Mouse (Mus musculus) layer of hippocampus, adult 9-10 months (tissue): ENCODE data around the gene Rnaseh2b.

Experiments used
- DNase-seq: peaks from one replicate; pipeline ENCODE4 v3.0.0; 2022; ENCODE audit warnings: low spot score

Gene Rnaseh2b

DNA sequence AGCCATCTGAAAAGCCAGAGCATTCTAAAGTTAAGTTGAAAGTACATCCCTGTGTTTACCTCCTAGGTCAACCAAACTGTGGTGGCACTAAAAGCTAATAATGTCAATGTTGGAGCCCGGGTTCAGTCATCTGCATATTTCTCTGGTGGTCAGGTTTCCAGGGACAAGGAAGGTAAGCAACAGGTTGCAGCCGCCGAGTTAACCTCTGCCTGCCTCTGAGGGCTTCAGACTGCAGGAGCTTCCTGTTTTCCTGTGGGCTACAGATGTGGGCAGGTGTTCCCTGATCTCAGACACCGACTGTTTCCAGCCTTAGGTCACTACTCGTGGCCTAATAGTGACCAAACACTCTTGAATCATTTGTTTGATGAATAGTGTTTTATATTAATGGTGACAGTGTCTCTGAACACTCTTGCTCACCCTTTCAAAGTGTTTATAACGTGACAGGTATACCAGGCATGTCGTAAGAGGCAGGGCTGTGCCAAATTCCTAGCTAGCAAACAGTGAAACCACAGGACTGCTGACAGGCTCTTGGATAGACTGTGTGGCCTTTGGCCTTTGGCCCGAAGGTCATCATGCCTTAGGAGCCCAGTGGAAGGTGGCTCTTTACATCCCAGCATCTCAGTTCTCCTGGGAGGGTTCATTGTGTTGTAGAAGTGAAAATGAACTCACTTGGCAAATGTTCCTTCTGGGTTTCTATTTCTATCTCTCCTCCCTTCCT, 69.0 kb downstream of the Rnaseh2b start:
- no peak for DNase-seq

DNA sequence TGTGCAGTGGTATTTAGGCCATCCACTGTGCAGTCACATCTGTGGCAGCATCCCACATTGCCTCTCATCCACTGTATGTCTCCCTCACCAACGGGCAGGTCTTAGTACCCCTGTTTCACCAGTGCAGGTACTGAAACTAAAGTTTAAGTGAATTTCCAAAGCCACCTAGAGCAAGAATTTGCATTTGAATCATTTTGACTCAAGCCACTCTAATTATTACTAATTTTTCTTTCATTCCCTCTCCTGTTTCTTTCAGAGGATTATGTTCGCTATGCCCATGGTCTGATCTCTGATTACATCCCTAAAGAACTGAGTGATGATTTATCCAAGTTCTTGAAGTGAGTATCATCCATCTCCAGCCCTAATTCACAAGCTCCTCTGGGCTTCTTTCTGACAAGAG, 71.4 kb downstream of the Rnaseh2b start:
- no peak for DNase-seq

DNA sequence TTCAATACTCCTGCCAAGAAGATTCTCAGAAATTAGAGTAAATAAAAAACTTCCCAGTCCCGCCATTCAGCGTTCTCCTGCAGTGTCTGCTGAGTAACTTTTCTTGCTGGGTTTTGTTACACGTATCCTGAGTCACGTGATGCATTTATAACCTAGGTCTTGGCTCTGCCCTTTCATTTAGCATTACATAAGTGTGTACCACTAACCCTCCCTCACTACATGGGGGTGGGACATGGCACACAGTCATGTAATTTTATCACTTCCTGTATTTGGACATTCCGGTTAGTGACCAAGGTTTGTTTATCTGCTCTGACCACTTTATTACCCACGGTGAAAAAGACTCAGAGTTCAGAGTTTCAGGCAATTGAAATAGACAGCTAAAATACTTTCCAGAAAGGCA, 78.4 kb downstream of the Rnaseh2b start:
- no peak for DNase-seq

DNA sequence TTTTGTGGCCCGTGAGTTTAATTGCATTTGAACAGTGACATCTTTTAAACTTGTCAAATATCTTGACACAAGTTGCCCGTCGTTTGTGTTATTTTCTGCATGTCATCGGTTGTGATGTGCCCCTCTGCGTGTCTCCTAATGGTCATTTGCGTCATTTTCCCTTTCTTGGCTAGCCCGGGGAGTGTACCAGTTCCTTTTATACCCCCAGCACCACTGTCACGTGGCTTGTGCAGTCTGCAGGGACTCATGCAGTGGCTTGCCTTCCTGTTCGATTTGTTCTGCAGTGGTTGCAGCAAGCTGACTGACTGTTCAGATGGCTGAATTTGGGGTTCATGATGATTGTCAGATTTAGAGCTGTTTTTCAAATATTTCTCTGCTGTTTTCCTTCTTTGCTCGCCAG, 81.6 kb downstream of the Rnaseh2b start:
- no peak for DNase-seq

DNA sequence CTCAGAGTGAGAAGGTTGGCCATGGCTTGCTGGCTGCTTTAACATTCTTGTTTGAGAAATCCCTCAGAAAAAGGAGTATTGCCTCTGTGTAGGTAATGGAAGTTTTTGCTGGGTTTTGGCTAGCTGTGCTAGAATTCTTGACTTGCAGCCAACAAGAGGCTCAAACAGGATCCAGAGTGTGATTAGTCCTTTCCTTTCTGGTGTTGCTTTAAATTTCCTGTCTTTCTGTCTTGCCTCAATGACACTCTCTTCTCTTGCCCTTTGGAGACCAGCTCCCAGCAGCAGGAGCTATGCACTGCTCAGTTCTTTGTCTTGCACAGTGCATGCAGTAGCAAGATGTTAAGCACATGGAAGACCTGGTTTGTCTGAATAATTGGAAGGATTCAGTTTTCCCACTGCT, 83.3 kb downstream of the Rnaseh2b start:
- no peak for DNase-seq

DNA sequence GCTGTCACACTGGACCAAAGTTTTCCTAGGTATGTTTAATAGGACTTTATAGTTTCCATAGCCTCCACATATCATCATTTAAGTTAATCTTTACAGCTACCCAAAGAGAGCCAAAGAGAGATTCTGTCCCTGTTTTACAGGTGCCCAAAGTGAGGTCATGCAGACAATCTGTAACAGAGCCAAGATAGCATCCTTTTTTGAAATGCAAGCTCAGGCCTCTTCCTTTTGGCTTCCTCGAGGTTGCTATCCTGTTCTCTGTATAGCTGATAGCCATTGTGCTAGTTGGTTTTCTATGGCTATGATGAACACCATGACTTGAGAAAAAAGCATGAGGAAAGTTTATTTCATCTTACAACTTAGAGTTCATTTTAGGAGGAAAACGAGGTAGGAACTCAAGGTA, 83.7 kb downstream of the Rnaseh2b start:
- no peak for DNase-seq

DNA sequence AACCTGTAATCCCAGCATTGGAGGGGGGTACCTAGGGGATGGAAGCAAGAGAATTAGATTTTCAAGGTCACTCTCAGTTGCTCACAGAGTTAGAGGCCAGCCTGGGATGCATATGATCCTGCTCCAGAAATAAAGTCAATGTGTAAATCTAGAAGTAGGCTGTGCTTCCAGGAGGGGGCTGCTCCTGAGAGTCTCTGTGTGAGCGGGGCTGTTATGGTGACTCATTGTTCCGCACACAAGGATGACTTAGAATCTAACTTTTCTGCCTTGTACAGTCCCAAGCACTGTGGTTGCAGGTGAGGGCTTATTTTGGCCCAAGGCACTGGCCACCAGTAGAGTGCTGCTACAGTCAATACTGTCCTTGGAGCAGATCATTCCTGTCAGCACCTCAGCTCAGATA, 87.0 kb downstream of the Rnaseh2b start:
- no peak for DNase-seq

DNA sequence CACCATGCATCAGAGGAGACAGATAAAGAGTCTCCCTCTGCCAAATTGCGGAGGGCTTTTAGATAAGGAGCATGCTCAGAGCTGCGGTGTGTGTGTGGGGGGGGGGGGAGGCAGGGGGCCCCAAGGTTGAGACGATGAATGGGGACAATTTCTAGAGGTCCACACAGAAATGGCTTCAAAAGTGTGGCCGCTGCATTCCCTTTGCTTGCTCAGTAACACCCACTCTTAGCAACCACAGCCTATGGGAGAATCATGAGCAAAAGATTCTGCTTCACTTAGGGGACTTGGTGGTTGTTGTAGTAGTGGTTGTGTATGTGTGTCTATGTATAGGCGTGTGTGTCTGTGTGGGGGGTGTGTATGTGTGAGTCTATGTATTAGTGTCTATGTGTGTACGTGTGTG, 88.2 kb downstream of the Rnaseh2b start:
- DNase-seq = no peak

DNA sequence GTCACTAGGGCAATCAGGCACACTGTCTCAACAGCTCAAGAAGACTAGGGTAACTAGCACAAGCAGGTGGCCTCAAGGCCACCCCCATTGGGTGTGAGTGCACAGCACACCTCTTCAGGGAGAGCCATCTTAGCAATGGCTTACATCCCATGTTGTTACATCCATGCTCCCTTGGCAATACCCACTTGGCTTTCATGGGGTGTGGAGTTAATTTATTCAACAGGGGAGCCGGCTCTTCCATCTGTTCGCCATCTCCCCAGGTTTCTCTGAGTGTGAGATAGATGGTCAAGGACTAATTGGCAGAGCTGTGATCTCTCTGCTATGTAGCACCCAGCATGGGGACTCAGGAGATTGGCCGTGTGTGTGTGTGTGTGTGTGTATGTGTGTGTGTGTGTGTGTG, 90.7 kb downstream of the Rnaseh2b start:
- no peak for DNase-seq

DNA sequence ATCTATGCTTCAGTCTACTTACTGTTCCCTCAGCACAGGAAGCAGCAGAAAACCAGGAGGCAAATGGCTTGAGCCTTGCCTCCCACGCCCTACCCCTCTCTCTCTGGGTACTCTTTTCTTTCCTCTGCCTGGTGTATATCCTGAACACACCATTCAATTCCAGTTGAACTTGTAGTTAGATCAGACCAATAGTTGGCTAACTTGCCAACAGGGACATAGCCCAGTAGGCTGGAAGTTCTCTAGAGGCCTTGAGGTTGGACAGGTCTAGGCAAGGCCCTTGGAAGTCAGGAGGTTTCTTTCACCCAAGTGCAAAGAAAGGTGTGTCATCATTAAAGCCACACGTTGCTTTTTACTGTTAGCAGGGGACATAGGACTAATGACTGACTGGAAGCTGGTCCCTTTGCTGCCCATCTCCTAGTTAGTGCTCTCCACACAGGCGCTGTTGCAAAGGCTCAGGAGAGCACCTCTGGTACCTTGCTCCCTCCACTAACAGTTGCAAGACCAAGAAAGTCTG, 91.5 kb downstream of the Rnaseh2b start:
- DNase-seq = no peak

DNA sequence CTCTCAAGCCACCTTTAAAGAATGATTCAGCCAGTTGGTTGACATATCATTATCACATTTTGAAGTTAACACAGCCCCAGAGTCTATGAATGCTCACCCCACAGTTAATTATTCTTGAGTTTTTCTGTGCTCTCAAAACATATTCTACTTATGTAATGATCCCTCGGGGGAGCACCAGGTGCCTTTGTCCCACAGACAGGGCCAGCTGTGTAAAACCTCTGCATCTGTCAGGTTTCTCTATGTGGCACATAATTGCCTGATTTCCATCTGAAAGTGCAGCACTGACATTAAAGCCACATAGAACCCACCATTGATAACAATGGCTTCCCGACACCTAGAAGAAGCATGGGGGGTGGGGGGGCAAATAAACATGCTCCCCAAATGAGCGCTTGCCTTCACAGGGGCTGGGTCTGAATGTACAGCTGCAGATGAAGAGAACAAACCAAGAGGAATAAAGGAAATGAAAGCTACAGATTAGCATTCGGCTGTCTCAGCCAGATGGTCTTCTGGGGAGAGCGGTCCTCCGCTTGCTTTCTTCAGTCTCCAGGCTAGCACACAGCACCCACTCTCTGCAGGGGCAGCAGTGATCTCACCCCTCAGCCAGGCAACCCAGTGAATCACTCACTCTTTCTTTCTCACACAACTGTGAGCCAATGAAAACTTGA, 96.8 kb downstream of the Rnaseh2b start:
- peak; percentile 8 for DNase-seq

DNA sequence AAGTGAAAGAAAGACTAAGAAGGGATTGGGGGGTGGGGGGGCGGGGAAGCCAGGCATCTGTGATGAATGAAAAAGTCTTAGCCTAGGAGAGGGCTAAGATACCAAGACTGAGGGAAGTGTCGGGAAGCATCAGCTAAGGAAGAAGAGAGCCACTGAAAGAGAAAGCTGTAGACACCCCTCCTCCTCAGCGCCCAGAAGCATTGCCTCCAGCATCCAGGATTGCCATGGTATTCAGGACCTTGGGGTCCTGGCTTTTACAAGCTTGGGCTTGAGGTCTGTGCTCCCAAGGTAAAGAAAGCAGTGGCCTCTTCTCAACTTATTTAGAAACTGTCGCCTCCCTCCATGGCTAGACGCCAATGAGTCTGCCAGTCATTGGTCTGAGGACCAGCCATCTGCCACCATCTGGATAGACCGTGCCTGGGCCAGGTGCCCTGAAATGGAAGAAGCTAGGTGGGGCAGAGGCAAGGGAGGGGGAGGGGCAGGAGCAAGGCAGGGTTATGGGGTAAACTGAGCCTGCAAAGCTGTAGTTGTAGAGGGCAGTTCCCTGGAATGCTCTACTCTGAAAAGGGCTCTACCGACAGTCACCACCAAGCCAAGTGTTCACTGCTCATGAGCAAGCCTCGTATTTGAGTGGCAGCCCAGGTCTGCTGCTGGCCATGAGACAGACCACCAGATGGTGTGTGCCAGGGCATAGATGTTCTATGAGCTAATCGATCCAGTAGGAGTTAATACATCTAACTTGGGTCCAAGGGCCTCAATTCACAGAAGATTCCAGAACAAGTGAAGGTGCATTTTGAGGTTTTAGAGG, 97.5 kb downstream of the Rnaseh2b start:
- DNase-seq = no peak

DNA sequence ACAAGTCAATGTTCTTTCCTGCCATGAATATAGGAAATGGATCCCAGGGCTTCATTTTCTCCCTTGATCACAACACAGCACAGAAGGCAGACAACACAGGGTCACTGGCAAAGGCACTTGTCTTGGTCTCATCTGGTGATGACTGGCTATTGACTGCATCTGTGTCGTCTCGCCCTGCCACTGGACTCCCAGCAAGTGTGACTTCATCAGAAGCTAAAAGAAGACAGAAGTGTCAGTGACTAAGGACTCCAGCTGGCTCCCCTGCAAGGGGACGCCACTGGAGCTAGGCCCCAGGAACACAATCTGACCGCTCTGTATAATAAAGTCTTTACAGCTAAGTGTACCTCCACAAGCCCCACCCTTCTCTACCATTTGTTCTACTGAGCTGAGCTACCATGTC, 100.4 kb downstream of the Rnaseh2b start:
- DNase-seq = no peak

DNA sequence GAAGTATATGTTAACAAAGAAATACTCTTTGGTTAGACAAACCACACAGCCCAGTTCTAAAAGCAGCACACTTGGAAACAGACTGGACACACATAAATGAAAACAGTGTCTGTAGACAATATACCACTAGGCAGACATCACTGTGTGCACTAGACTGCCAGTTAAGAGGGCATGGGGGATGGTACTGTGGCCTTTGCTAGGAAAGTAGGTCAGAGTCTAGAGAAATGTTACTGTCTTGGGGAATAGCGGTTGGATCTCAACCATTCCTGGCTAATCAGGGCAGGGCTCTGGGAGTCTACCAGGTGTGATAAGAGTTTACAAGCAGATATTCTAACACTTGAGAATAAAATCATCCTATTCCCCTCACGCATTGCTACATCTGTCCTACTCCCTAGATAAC, 103.0 kb downstream of the Rnaseh2b start:
- DNase-seq = no peak

DNA sequence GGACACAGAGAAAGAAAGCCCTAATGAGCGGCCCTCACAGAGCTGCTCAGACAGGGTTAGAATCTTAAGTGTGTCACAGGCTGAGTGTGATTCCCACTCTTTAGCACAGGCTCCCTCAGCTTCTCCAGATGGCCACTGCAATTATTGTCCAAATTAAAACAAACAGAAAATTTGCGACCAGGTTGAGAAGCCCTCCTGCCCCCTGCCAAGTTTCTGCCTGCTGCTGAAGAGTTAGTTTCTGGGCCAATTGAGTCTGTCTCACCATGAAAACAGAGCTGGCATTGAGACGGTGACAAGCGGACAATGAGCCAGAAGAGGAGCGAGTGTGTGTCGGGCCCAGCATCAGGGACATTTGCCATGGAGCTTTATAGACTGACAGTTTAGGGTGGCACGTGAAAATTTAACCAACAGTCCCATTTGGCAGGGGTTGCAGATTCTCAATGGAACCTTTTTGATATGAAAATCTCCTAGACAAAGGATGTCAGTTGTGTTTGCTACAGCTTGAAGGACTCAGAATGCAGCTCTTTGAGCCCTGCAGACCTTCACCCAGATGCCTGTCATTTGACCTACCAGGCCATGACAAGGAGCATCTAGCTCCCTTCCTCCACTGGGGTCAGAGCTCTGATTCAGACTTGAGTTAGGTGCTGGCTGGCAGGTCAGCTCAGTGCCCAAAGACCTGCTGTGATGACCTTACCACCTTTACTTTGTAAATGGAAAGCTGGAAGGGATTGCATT, 123.8 kb downstream of the Rnaseh2b start:
- no peak for DNase-seq

DNA sequence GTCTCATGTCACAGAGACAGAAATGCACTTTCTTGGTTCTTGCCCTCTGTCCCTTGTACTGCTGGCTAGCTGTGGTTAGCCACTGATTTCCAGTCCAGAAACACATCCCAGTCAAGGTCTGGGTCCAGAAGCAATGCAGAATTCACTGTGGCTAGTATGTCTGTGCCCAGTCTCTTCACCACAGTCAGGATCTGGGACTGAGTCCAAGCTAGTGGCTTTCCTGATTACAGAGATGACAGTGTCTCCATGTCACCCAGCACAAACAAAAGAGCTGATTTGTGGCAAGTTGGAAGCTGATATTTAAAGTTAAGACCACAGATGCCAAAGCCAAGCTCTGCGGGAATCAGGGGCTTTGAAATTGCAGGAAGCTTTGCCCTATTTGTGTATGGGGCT, 124.3 kb downstream of the Rnaseh2b start:
- DNase-seq = no peak

DNA sequence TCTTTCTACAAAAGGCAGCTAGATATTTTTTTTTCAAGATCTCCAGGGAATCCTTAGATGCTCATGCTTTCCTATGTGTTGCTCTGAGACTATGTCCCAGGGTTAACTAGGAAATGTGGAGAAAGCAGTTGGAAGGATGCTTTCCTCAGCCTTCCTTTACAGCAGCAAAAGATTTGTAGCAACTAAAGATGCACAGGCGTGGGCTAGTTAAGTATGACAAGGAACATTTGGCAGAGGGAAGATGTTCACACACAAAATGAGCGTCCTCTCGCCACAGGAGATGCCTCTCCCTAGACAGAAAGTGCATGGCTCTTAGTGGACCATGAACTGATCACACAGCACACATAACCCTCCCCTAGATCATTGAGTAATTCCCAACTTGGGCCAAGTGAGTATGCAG, 125.1 kb downstream of the Rnaseh2b start:
- DNase-seq = no peak

DNA sequence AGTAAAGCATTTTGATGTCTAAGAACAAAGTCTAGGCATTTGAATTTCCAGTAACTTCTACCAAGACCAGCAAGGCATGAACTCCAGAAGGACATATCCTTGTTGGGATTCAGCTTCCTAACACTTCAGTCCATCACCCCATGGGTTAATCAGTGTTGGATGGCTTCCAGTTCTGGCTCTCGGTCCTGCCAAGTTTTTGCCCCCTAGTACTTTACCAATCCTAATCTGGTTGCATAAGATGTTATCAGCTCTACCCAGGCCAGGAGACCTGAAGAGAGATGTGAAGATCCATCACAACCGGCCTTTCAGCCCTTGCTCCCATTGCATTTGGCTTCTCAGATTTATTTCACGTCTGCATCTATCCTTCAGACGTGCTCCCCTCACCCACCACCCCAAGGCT, 129.9 kb downstream of the Rnaseh2b start:
- DNase-seq = no peak
